Mouse (Mus musculus): ENCODE results near the gene Rin2.

DNA sequence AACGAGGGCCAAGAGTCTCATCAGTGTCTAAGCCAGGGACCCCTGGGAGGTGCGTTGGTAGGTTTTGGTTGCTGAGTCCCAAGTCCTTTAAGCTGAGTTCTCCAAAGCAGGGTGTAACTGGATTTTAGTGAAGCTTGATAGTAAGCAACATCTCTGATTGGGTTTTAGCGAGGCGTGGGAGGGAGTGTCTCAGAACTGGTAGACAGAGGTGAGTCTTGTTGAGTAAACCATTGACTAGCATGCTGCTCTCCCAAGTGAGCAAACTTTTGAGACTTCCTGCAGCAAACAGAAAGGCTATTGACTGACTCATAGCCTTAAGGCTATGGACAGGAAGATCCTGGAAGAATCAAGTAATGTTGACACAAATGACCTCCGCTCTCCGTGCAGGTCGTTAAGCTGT lies 112.5 kb downstream of the Rin2 start:
- no peak for TF ChIP-seq CTCF (IDR thresholded peaks at IDR 0.05; ENCODE audit: extremely low read depth, insufficient read length, insufficient replicate concordance, low read depth, low read length)
- no peak for TF ChIP-seq POLR2A (IDR thresholded peaks at IDR 0.05; ENCODE audit: low read depth, low read length)

Data from small intestine, adult 2 months (tissue).